Mouse (Mus musculus) lung, postnatal 10 days (tissue): ENCODE data around the gene Slc9a9.

ENCODE experiments used
- DNase-seq: peaks from one replicate; pipeline ENCODE4 v3.0.0; 2021

The Slc9a9 gene

GRCm38 (mm10) chr9:95086109-95086821 is 416.6 kb downstream of the Slc9a9 start:
- no peak for DNase-seq

- no peak for DNase-seq
These were observed 418.5 kb downstream of the Slc9a9 start for GRCm38 (mm10) chr9:95088221-95088620.

- DNase-seq, result peak; percentile 40
These were observed 419.3 kb downstream of the Slc9a9 start for GRCm38 (mm10) chr9:95089050-95089449.

- DNase-seq, result no peak
These were observed 426.8 kb downstream of the Slc9a9 start for GRCm38 (mm10) chr9:95096486-95096885.

GRCm38 (mm10) chr9:95105768-95106167 is 436.1 kb downstream of the Slc9a9 start:
- no peak for DNase-seq

- DNase-seq, result no peak
These were observed 440.1 kb downstream of the Slc9a9 start for GRCm38 (mm10) chr9:95109799-95110198.

GRCm38 (mm10) chr9:95110768-95111167 is 441.1 kb downstream of the Slc9a9 start:
- no peak for DNase-seq

- no peak for DNase-seq
These were observed 442.0 kb downstream of the Slc9a9 start for GRCm38 (mm10) chr9:95111732-95112131.

- peak; percentile 79 for DNase-seq
These were observed 443.7 kb downstream of the Slc9a9 start for GRCm38 (mm10) chr9:95113157-95114135.

- peak; percentile 42 for DNase-seq
These were observed 450.4 kb downstream of the Slc9a9 start for GRCm38 (mm10) chr9:95120062-95120461.

- DNase-seq, result peak; percentile 31
These were observed 451.6 kb downstream of the Slc9a9 start for GRCm38 (mm10) chr9:95121151-95121835.

GRCm38 (mm10) chr9:95125683-95126082 is 456.0 kb downstream of the Slc9a9 start:
- DNase-seq, result no peak

- DNase-seq, result no peak
These were observed 458.1 kb downstream of the Slc9a9 start for GRCm38 (mm10) chr9:95127774-95128173.

GRCm38 (mm10) chr9:95149206-95149729 is 479.6 kb downstream of the Slc9a9 start:
- peak; percentile 15 for DNase-seq

- DNase-seq, result peak; percentile 10
These were observed 480.4 kb downstream of the Slc9a9 start for GRCm38 (mm10) chr9:95150096-95150495.

GRCm38 (mm10) chr9:95150597-95150996 is 480.9 kb downstream of the Slc9a9 start:
- no peak for DNase-seq

- no peak for DNase-seq
These were observed 481.3 kb downstream of the Slc9a9 start for GRCm38 (mm10) chr9:95150998-95151397.

- no peak for DNase-seq
These were observed 482.0 kb downstream of the Slc9a9 start for GRCm38 (mm10) chr9:95151746-95152145.

GRCm38 (mm10) chr9:95153966-95154365 is 484.3 kb downstream of the Slc9a9 start:
- no peak for DNase-seq

- DNase-seq, result no peak
These were observed 488.2 kb downstream of the Slc9a9 start for GRCm38 (mm10) chr9:95157948-95158347.

- no peak for DNase-seq
These were observed 489.2 kb downstream of the Slc9a9 start for GRCm38 (mm10) chr9:95158916-95159315.

GRCm38 (mm10) chr9:95160575-95161300 is 491.0 kb downstream of the Slc9a9 start:
- no peak for DNase-seq
